Mouse (Mus musculus) embryonic stem cell, embryonic (primary cell): ENCODE measurements at regions not wholly inside any gene's neighbourhood (a gene's known extent, or its start where the extent isn't known, plus 50 kb on each side); places are given as distances from the start of the nearest gene placed in this dataset.

Source experiments
- CTCF ChIA-PET, 4 experiments: fragments of 300-600 bp in 2 of 4; fragments of 350-600 bp in 2 of 4; sonication (Branson Sonifier 250); formaldehyde crosslinking; loops; one replicate each; lab custom pipeline; 2022; ENCODE audit warnings: inconsistent platforms in 2 of 4; lab: Charles Lee
- POLR2A ChIA-PET, 4 experiments: fragments of 300-600 bp in 2 of 4; fragments of 350-600 bp in 2 of 4; sonication (Branson Sonifier 250); formaldehyde crosslinking; loops; one replicate each; lab custom pipeline; 2022; ENCODE audit warnings: antibody characterized with exemption in 4 of 4, inconsistent platforms in 1 of 4; lab: Charles Lee

- ChIA-PET POLR2A (interaction anchor here in 2 of 4 experiments (1.0 to 1.8 kb wide), 3 partner anchors 31 to 150 kb away, joined by 3 read pairs; no protein-coding TSS in a partner anchor), CTCF (interaction anchor here in 2 of 4 experiments (1.0 to 3.2 kb wide), 2 partner anchors 31 to 132 kb away, joined by 3 to 10 read pairs; no protein-coding TSS in a partner anchor)
Observed at GRCm38 (mm10) chr7:34539856-34540255, 116.7 kb downstream of the Kctd15 start.

- CTCF ChIA-PET = interaction anchor here in 1 of 4 experiments (0.6 kb wide), 1 partner anchor 44 kb away, joined by 3 read pairs; no protein-coding TSS in a partner anchor
Observed at GRCm38 (mm10) chr7:34538310-34539055, 118.0 kb downstream of the Kctd15 start.

GRCm38 (mm10) chr7:34537122-34537521 lies 119.4 kb downstream of the Kctd15 start:
- POLR2A ChIA-PET = interaction anchor here in 3 of 4 experiments (0.6 to 4.4 kb wide), 12 partner anchors 9 to 55 kb away, joined by 3 to 17 read pairs (median 4); no protein-coding TSS in a partner anchor

More at GRCm38 (mm10) chr7:34538310-34539055, 118.0 kb downstream of the Kctd15 start:
- POLR2A ChIA-PET = interaction anchor here in 3 of 4 experiments (0.9 to 4.4 kb wide), 6 partner anchors 8 to 131 kb away, joined by 3 to 17 read pairs (median 4); no protein-coding TSS in a partner anchor

GRCm38 (mm10) chr7:34534241-34534640 lies 122.3 kb downstream of the Kctd15 start:
- ChIA-PET CTCF (interaction anchor here in 3 of 4 experiments (0.6 to 2.1 kb wide), 9 partner anchors 9 to 883 kb away, joined by 3 to 7 read pairs (median 3); no protein-coding TSS in a partner anchor), POLR2A (interaction anchor here in 2 of 4 experiments (0.6 to 1.9 kb wide), 3 partner anchors 14 to 36 kb away, joined by 3 to 9 read pairs (median 3); no protein-coding TSS in a partner anchor)

More at GRCm38 (mm10) chr7:34537122-34537521, 119.4 kb downstream of the Kctd15 start:
- CTCF ChIA-PET = interaction anchor here in 2 of 4 experiments (1.0 to 2.2 kb wide), 2 partner anchors 10 to 22 kb away, joined by 3 to 5 read pairs; no protein-coding TSS in a partner anchor

GRCm38 (mm10) chr7:34531639-34532038 lies 124.9 kb downstream of the Kctd15 start:
- CTCF ChIA-PET = interaction anchor here in 3 of 4 experiments (0.7 to 2.3 kb wide), 3 partner anchors 9 to 51 kb away, joined by 3 to 8 read pairs (median 5); no protein-coding TSS in a partner anchor

GRCm38 (mm10) chr7:34507858-34508257 lies 114.7 kb upstream of the Lsm14a start:
- ChIA-PET POLR2A (interaction anchor here in 2 of 4 experiments (0.6 to 1.2 kb wide), 3 partner anchors 63 to 160 kb away, joined by 3 to 5 read pairs (median 4); no protein-coding TSS in a partner anchor), CTCF (interaction anchor here in 3 of 4 experiments (0.6 to 2.9 kb wide), 4 partner anchors 100 to 178 kb away, joined by 3 to 15 read pairs (median 4); no protein-coding TSS in a partner anchor)

More at GRCm38 (mm10) chr7:34531639-34532038, 124.9 kb downstream of the Kctd15 start:
- POLR2A ChIA-PET = interaction anchor here in 2 of 4 experiments (1.0 to 1.2 kb wide), 2 partner anchors 9 to 39 kb away, joined by 3 to 4 read pairs; no protein-coding TSS in a partner anchor

- ChIA-PET POLR2A (interaction anchor here in 3 of 4 experiments (0.6 to 2.0 kb wide), 5 partner anchors 63 to 164 kb away, joined by 3 to 9 read pairs (median 6); no protein-coding TSS in a partner anchor), CTCF (interaction anchor here (0.8 to 2.9 kb wide), 12 partner anchors 12 to 165 kb away, joined by 3 to 15 read pairs (median 4); no protein-coding TSS in a partner anchor)
Observed at GRCm38 (mm10) chr7:34506816-34507215, 113.7 kb upstream of the Lsm14a start.

GRCm38 (mm10) chr7:34493892-34494291 lies 100.8 kb upstream of the Lsm14a start:
- CTCF ChIA-PET = no interaction called here
- POLR2A ChIA-PET = no interaction called here

GRCm38 (mm10) chr7:34484908-34485598 lies 91.9 kb upstream of the Lsm14a start:
- ChIA-PET POLR2A (no interaction called here), CTCF (interaction anchor here in 2 of 4 experiments (0.6 to 0.7 kb wide), 2 partner anchors 14 to 50 kb away, joined by 3 read pairs; no protein-coding TSS in a partner anchor)

GRCm38 (mm10) chr7:34483368-34483767 lies 90.3 kb upstream of the Lsm14a start:
- CTCF ChIA-PET = interaction anchor here in 2 of 4 experiments (0.6 to 0.7 kb wide), 4 partner anchors 23 to 1314 kb away, joined by 3 to 8 read pairs (median 4); no protein-coding TSS in a partner anchor
- POLR2A ChIA-PET = no interaction called here

- ChIA-PET POLR2A (interaction anchor here in 1 of 4 experiments (1.0 to 1.7 kb wide), 3 partner anchors 10 to 73 kb away, joined by 3 to 5 read pairs (median 3); no protein-coding TSS in a partner anchor), CTCF (interaction anchor here in 3 of 4 experiments (0.6 to 1.1 kb wide), 7 partner anchors 9 to 548 kb away, joined by 3 to 7 read pairs (median 3); no protein-coding TSS in a partner anchor)
Observed at GRCm38 (mm10) chr7:34480771-34481170, 87.7 kb upstream of the Lsm14a start.

GRCm38 (mm10) chr7:34471003-34471402 lies 77.9 kb upstream of the Lsm14a start:
- ChIA-PET CTCF (interaction anchor here in 2 of 4 experiments (0.5 to 1.1 kb wide), 2 partner anchors 14 to 205 kb away, joined by 3 to 4 read pairs; no protein-coding TSS in a partner anchor), POLR2A (interaction anchor here in 3 of 4 experiments (0.6 to 1.5 kb wide), 3 partner anchors 8 to 81 kb away, joined by 3 to 5 read pairs (median 4); no protein-coding TSS in a partner anchor)

GRCm38 (mm10) chr7:34462069-34462468 lies 69.0 kb upstream of the Lsm14a start:
- CTCF ChIA-PET = interaction anchor here (0.6 to 2.5 kb wide), 12 partner anchors 10 to 208 kb away, joined by 3 to 9 read pairs (median 3); no protein-coding TSS in a partner anchor
- POLR2A ChIA-PET = interaction anchor here in 2 of 4 experiments (0.6 to 1.5 kb wide), 4 partner anchors 9 to 141 kb away, joined by 3 to 6 read pairs (median 3); no protein-coding TSS in a partner anchor

- ChIA-PET CTCF (interaction anchor here in 3 of 4 experiments (0.6 to 2.5 kb wide), 6 partner anchors 26 to 302 kb away, joined by 4 to 9 read pairs (median 4); no protein-coding TSS in a partner anchor), POLR2A (interaction anchor here in 3 of 4 experiments (0.6 to 1.4 kb wide), 7 partner anchors 12 to 265 kb away, joined by 3 to 5 read pairs (median 3); partner anchors contain the start of gene Kctd15 (in 1 of the 3))
Observed at GRCm38 (mm10) chr7:34459834-34460495, 66.8 kb upstream of the Lsm14a start.

GRCm38 (mm10) chr7:34458851-34459250 lies 65.7 kb upstream of the Lsm14a start:
- CTCF ChIA-PET = interaction anchor here in 1 of 4 experiments (0.7 kb wide), 1 partner anchor 216 kb away, joined by 3 read pairs; no protein-coding TSS in a partner anchor
- POLR2A ChIA-PET = interaction anchor here in 1 of 4 experiments (0.6 kb wide), 1 partner anchor 15 kb away, joined by 3 read pairs; no protein-coding TSS in a partner anchor

GRCm38 (mm10) chr7:34448364-34448763 lies 55.2 kb upstream of the Lsm14a start:
- CTCF ChIA-PET = interaction anchor here in 1 of 4 experiments (0.7 kb wide), 1 partner anchor 9 kb away, joined by 4 read pairs; no protein-coding TSS in a partner anchor
- POLR2A ChIA-PET = interaction anchor here in 1 of 4 experiments (1.1 kb wide), 1 partner anchor 12 kb away, joined by 3 read pairs; no protein-coding TSS in a partner anchor
